Mouse (Mus musculus) C2C12 (cell line): ENCODE data around the gene Il1rapl2. TPM values are rescaled to one million over a fixed set of nuclear protein-coding genes. Genes with fewer than 3 reads are reported as not detected.

Experiments
- H3K27me3 ChIP-seq: one replicate; pipeline ENCODE4 v1.6.1; 2011; ENCODE audit not compliant: control insufficient read depth, insufficient read depth, insufficient read length
- H3K36me3 ChIP-seq: one replicate; pipeline ENCODE4 v1.6.1; 2011; ENCODE audit not compliant: control insufficient read depth, insufficient read depth
- H3K4me3 ChIP-seq: one replicate; pipeline ENCODE4 v1.5.1; 2011; ENCODE audit warnings: mild to moderate bottlenecking, control low read depth; ENCODE audit not compliant: poor library complexity, insufficient read depth, severe bottlenecking
- H3K79me2 ChIP-seq: one replicate; pipeline ENCODE4 v1.6.1; 2011; ENCODE audit not compliant: control insufficient read depth, insufficient read depth
- H3K79me3 ChIP-seq: one replicate; pipeline ENCODE4 v1.6.1; 2011; ENCODE audit warnings: low read depth, control low read depth
- H3ac ChIP-seq: one replicate; pipeline ENCODE3; 2011; ENCODE audit warnings: low read depth; ENCODE audit not compliant: control insufficient read depth, insufficient read length
- CEBPB ChIP-seq: IDR thresholded peaks from one replicate; pipeline ENCODE4 v1.6.1; 2011; ENCODE audit warnings: low read depth, mild to moderate bottlenecking, control low read depth, moderate library complexity
- CTCF ChIP-seq: IDR thresholded peaks from one replicate; pipeline ENCODE4 v1.5.1; 2011; ENCODE audit not compliant: control insufficient read depth, insufficient read depth, insufficient read length
- FOSL1 ChIP-seq: IDR thresholded peaks from one replicate; pipeline ENCODE4 v1.8.0; 2011; ENCODE audit warnings: mild to moderate bottlenecking, low read length; ENCODE audit not compliant: poor library complexity, insufficient read depth, severe bottlenecking
- MAX ChIP-seq: IDR thresholded peaks from one replicate; pipeline ENCODE4 v1.6.1; 2011; ENCODE audit warnings: mild to moderate bottlenecking, control low read depth
- MYOD1 ChIP-seq: IDR thresholded peaks from one replicate; pipeline ENCODE4 v1.6.1; 2011; ENCODE audit warnings: low read depth; ENCODE audit not compliant: control insufficient read depth, insufficient read length
- MYOG ChIP-seq: IDR thresholded peaks from one replicate; pipeline ENCODE4 v1.6.1; 2011; ENCODE audit not compliant: control insufficient read depth, insufficient read length; ENCODE audit errors: extremely low read depth
- USF1 ChIP-seq: IDR thresholded peaks from one replicate; pipeline ENCODE4 v1.6.1; 2011; ENCODE audit warnings: low read depth, mild to moderate bottlenecking, control low read depth, moderate library complexity
- polyA plus RNA-seq: library from polyadenylated mRNA; unstranded; fragments of >200 nt; fragmentation: generic; extraction: Trizol; gene quantifications from one replicate; pipeline ENCODE4 v1.2.1, GENCODE M21; 2012; ENCODE audit warnings: missing spikeins

The Il1rapl2 gene
- polyA plus RNA-seq, 1 experiment = not detected

DNA sequence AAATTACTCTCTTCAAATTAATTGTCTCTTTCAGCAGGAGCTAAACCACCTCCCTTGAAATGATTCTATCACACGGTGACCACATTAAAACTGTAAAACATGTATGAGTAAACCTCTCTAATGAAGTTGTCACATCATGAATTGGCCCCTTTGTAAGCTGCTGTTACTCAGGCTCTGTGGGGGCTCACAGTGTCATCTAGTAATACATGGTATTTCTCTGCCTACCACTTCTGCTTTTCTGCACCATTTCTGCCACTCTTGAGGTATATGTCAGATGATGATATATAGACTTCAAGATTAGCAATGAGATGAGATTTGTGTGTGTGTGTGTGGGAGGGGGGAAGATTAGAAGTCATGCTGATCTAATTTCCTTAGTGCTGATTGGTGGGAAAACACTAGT lies 117.6 kb downstream of the Il1rapl2 start:
- TF ChIP-seq CEBPB (no peak), MAX (no peak), MYOG (no peak), FOSL1 (no peak), CTCF (no peak), USF1 (no peak), MYOD1 (no peak)
- H3ac ChIP-seq = no peak overlapping the region
- no peaks in the 10 kb centered on the region for H3K36me3 ChIP-seq
- H3K79me3 ChIP-seq = no peaks in the 10 kb centered on the region
- no peaks in the 10 kb centered on the region for H3K79me2 ChIP-seq
- no peaks in the 10 kb centered on the region for H3K27me3 ChIP-seq
- no peak overlapping the region for H3K4me3 ChIP-seq

DNA sequence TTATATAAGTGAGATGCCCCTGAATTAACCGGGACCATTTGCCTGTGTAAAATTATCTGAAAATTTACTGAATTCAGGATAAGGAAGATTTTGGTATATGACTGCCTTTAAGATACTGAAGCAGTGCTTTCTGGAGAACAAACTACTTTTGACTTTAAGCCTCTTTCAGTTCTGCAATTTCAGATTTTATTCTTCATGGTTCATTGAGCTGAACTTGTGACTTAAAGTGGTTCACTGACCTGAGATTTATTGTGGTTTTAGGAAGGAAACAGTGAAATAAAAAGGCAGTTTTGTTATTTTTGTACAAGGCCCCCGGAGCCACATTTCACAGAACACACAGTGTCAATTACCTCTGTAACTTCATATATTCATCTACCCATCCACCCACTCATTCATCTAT lies 129.6 kb downstream of the Il1rapl2 start:
- Histone ChIP-seq H3K27me3 (no peaks in the 10 kb centered on the region), H3K4me3 (no peak overlapping the region), H3ac (no peak overlapping the region), H3K36me3 (no peaks in the 10 kb centered on the region), H3K79me3 (no peaks in the 10 kb centered on the region), H3K79me2 (no peaks in the 10 kb centered on the region)
- TF ChIP-seq FOSL1 (no peak), MYOG (no peak), CEBPB (no peak), MYOD1 (no peak), MAX (no peak)

DNA sequence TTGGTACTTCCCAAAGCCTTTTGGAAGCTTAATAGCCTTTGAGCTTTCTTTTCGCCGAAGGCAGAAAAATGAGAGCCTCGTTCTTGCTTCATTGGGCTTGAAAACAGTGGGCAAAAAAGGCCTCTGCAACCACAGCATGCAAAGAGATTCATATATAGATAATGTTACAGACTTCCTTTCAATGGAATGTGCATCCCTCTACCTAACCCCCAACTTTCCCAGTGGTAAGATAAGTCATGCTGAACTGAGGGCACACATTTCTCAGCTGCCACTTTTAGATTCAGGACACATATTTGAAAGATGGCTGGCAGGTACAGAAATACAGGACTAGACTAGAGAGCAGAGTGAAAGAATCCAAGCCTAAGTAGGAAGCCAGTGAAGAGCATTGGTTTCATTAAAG lies 185.1 kb downstream of the Il1rapl2 start:
- H3K79me3 ChIP-seq = no peaks in the 10 kb centered on the region
- H3K36me3 ChIP-seq = no peaks in the 10 kb centered on the region
- no peaks in the 10 kb centered on the region for H3K79me2 ChIP-seq
- TF ChIP-seq FOSL1 (no peak), MYOD1 (no peak), USF1 (no peak), CTCF (no peak), CEBPB (no peak)
- no peak overlapping the region for H3K4me3 ChIP-seq
- no peaks in the 10 kb centered on the region for H3K27me3 ChIP-seq
- H3ac ChIP-seq = no peak overlapping the region

DNA sequence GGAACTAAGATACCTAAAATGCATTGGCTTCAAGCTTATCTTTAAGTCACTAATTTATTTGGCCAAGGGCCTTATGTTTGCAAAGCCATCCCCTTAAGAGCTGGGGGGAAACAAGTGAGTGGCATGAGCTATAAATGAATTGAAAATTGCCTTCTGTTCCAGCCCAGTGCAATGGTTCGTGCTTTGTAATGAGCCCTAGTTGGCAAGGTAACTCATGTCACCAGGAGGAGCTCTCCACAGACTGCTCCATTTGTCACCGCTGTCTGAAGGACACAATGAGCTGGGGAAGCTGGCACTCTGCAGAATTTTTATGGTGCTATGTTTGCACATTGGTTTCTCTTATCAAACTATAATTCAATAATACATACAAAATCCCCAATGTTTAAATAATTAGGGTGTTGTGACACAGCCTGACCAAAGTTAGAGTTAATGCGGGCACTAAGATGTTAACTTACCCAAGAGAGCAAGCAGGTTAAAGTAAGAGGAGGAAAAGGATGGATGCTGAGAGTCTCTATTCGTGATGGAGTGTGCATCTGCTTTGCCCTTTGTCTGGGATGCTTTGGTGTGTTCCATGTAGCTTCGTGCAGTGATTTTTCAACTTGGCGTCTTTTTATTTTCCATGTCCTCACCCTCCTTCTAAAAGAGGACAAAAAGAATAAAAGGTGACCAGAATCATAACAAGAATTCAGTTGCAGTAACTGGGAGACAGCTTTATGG lies 235.2 kb downstream of the Il1rapl2 start:
- Histone ChIP-seq H3ac (no peak overlapping the region), H3K79me3 (no peaks in the 10 kb centered on the region), H3K36me3 (no peaks in the 10 kb centered on the region), H3K27me3 (no peaks in the 10 kb centered on the region), H3K79me2 (no peaks in the 10 kb centered on the region), H3K4me3 (no peak overlapping the region)
- TF ChIP-seq CTCF (no peak), MYOG (no peak), FOSL1 (no peak)

DNA sequence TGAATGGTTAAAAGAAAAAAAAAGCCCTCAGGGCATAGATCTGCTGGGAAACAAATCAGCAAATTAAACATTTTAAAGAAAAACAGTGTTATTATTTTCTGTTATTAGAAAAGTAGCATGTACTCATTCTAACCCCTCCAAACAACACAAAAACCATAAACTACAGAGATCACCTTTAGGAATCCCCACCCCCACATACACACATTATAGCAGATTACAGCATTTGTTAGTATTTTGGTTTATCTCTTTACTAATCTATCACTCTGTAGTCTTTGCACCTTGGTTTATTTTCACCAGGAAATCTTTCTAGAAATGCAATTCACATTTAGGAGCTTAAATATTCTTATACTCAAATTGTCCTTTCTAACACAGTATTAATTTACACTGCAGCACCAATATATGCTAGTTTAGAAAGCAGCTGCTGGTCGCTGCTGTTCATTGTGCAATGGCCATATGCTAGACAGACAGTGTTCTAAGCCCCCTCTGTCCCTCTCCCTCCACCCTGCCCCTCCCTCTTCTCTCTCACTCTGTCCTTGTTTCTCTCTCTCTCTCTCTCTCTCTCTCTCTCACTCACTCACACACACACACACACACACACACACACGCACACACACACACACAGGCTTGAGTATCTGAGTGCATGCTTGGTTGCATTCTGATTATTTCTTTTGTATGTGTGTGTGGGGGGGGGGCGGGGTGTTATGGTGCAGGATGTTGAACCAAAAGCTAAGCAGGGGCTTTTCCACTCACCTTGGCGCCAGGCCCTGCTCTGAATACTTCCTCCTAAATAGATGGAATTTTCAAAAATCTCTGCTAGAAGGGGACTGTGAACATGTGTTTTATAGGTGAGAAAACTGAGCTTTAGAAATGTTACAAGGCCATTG lies 236.1 kb downstream of the Il1rapl2 start:
- Histone ChIP-seq H3K27me3 (no peaks in the 10 kb centered on the region), H3ac (no peak overlapping the region), H3K79me3 (no peaks in the 10 kb centered on the region), H3K79me2 (no peaks in the 10 kb centered on the region), H3K36me3 (no peaks in the 10 kb centered on the region), H3K4me3 (no peak overlapping the region)
- TF ChIP-seq FOSL1 = no peak
- no peak for TF ChIP-seq USF1
- TF ChIP-seq CTCF = no peak
- TF ChIP-seq MYOD1 = no peak
- no peak for TF ChIP-seq MYOG
- TF ChIP-seq CEBPB = no peak
- TF ChIP-seq MAX = no peak

DNA sequence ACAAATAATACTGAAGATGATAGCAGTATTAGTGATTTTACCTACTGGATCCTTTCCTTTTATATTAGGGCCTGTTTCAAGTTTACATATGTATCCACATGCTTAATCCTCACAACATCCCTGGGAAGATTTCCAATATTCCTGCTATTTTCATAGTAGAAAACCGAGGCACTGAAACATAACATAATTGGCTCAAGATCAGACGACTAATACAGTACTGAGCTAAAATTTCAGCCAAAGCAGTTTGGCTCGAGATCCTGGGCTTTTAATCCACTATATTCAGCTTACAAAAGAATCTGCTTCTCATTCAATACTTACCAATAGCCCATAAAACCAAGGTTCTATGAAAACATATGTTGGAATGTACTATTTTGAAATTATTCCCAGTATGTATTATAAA lies 239.1 kb downstream of the Il1rapl2 start:
- TF ChIP-seq USF1 = no peak
- TF ChIP-seq MAX = no peak
- TF ChIP-seq FOSL1 = no peak
- no peak for TF ChIP-seq CTCF
- TF ChIP-seq MYOD1 = no peak
- TF ChIP-seq MYOG = no peak
- TF ChIP-seq CEBPB = no peak
- Histone ChIP-seq H3K79me3 (no peaks in the 10 kb centered on the region), H3ac (no peak overlapping the region), H3K27me3 (no peaks in the 10 kb centered on the region), H3K79me2 (no peaks in the 10 kb centered on the region), H3K4me3 (no peak overlapping the region), H3K36me3 (no peaks in the 10 kb centered on the region)
